In genomic region chr5:59138721-59139120, GRCm38 (mm10) we compare ENCODE assay signal across 17 mouse cellular contexts.
A peak's percentile ranks its signal among the peaks of the same experiment; 100 is the strongest.
DNase-seq lines count a peak whose midpoint lies in the region; ATAC-seq and TF ChIP-seq lines count a peak whose summit lies in the region.
"Had no signal": no experiment of that assay in that cellular context is flagged by ENCODE, and none has a peak within 500 bp of the region (broad histone marks: within the 10 kb centered on the region; RNA-seq: fewer than 3 reads in every experiment).

No protein-coding gene starts in this region.

- TF ChIP-seq CTCF in forebrain, postnatal 0 days (IDR thresholded peaks at IDR 0.05; ENCODE audit: low read depth), result no peak

- H3K4me2 ChIP-seq in forebrain, postnatal 0 days (ENCODE audit: low read depth), result no peak overlapping the region
- H3K4me2 ChIP-seq: hindbrain, embryonic 15.5 days had no signal

- no peak overlapping the region for H3K4me3 ChIP-seq in forebrain, embryonic 10.5 days
- no peak overlapping the region for H3K4me3 ChIP-seq in forebrain, postnatal 0 days (ENCODE audit: low read depth, low read length)
- H3K4me3 ChIP-seq: hindbrain, embryonic 15.5 days had no signal

- intact Hi-C loops in left cerebral cortex, postnatal 4 days (cut with DNase I), result no loop called here
- intact Hi-C loops in left cerebral cortex, postnatal 10 days (cut with DNase I), result no loop called here

- no peak overlapping the region for H3K27ac ChIP-seq in forebrain, embryonic 10.5 days
- no peak overlapping the region for H3K27ac ChIP-seq in forebrain, postnatal 0 days (ENCODE audit: low read depth, low read length)
- H3K27ac ChIP-seq: hindbrain, embryonic 15.5 days had no signal

- H3K9me3 ChIP-seq in forebrain, embryonic 10.5 days, result no peaks in the 10 kb centered on the region
- no peaks in the 10 kb centered on the region for H3K9me3 ChIP-seq in forebrain, postnatal 0 days (ENCODE audit: low read length)
- H3K9me3 ChIP-seq: hindbrain, embryonic 15.5 days had no signal

- WGBS in forebrain, embryonic 10.5 days, result 34% methylated on average over 2 of the region's 2 CpGs
- WGBS in forebrain, postnatal 0 days, result 27% methylated on average over 2 of the region's 2 CpGs

- no peak for ATAC-seq in forebrain, postnatal 0 days
- ATAC-seq: intestine, postnatal 0 days had no signal

- DNase-seq in forebrain, embryonic 10.5 days (ENCODE audit: extremely low spot score, low spot score), result peak; percentile 14
- DNase-seq in forebrain, postnatal 0 days, result no peak
- peak; percentile 1 for DNase-seq in left cerebral cortex, postnatal 4 days
- no peak for DNase-seq in left cerebral cortex, postnatal 10 days (ENCODE audit: extremely low spot score in 1 of 2, low spot score in 2 of 2)
- peak; percentile 13 for DNase-seq in testis, postnatal 14 days (ENCODE audit: low spot score)
- no peak for DNase-seq in testis, postnatal 10 days (ENCODE audit: low spot score)
- DNase-seq in frontal cortex, postnatal 25 days (ENCODE audit: low spot score in 2 of 2), result no peak
- no peak for DNase-seq in urinary bladder, postnatal 4 days (ENCODE audit: low spot score in 2 of 2)
- DNase-seq: adrenal gland, postnatal 10 days; cerebellum, adult 2 months; gastrocnemius, postnatal 14 days; kidney, postnatal 25 days; lung, adult 18-20 months; thymus, adult 18-20 months had no signal

- no peak overlapping the region for H3K9ac ChIP-seq in forebrain, postnatal 0 days
- H3K9ac ChIP-seq: hindbrain, embryonic 15.5 days had no signal

- H3K36me3 ChIP-seq in forebrain, embryonic 10.5 days (replicated peaks), result no peaks in the 10 kb centered on the region
- H3K36me3 ChIP-seq in forebrain, postnatal 0 days (ENCODE audit: insufficient read depth), result no peaks in the 10 kb centered on the region
- H3K36me3 ChIP-seq: hindbrain, embryonic 15.5 days had no signal

- H3K27me3 ChIP-seq in forebrain, embryonic 10.5 days (ENCODE audit: poor library complexity, severe bottlenecking), result no peaks in the 10 kb centered on the region
- no peaks in the 10 kb centered on the region for H3K27me3 ChIP-seq in forebrain, postnatal 0 days (ENCODE audit: insufficient read depth, low read length)
- H3K27me3 ChIP-seq: CH12.LX; hindbrain, embryonic 15.5 days had no signal

- peaks cover 17% of the 10 kb centered on the region for H3K4me1 ChIP-seq in forebrain, embryonic 10.5 days
- no peaks in the 10 kb centered on the region for H3K4me1 ChIP-seq in forebrain, postnatal 0 days (ENCODE audit: insufficient read depth)
- H3K4me1 ChIP-seq: hindbrain, embryonic 15.5 days had no signal

Comparison
In these comparisons a context has a peak if more than half of its experiments do, and no peak if none do; other contexts are left out.
1. DNase-seq: peak in forebrain, embryonic 10.5 days (single experiment), left cerebral cortex, postnatal 4 days (single experiment) and testis, postnatal 14 days (single experiment); none in forebrain, postnatal 0 days (single experiment), left cerebral cortex, postnatal 10 days (0 of 2), testis, postnatal 10 days (single experiment), frontal cortex, postnatal 25 days (0 of 2) and urinary bladder, postnatal 4 days (0 of 2).